Mouse (Mus musculus): Measurements from ENCODE around the gene Coa7. TPM values are rescaled to one million over a fixed set of nuclear protein-coding genes. Genes with fewer than 3 reads are reported as not detected.

The Coa7 gene
- polyA plus RNA-seq, 1 experiment from 2014 or later: 38.0 TPM

DNA sequence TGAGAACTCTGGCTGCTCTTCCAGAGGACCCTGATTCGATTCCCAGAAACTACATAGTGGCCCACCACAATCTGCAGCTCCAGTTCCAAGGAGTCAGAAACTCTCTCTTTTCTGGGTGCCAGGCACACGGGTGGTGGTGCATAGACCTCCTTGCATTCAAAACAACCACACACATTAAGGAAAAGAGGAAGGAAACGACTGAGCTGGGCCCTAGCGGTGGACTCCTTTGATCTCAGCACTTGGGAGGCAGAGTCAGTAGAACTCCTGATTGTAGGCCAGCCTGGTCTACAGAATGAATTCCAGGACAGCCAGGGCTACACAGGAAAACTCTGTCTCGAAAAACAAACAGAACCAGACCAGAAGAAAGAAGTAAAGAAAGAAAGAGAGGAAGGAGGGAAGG lies 4.4 kb upstream of the Coa7 start:
- H3K4me2 ChIP-seq: no peak overlapping the region
- H3K9me3 ChIP-seq: no peaks in the 10 kb centered on the region
- peaks cover 6% of the 10 kb centered on the region for H3K4me1 ChIP-seq
- WGBS: 74% methylated on average over 5 of the region's 5 CpGs
- H3K4me3 ChIP-seq: no peak overlapping the region
- no peak overlapping the region for H3K27ac ChIP-seq
- no peak for ATAC-seq (ENCODE audit: insufficient number of reproducible peaks, low FRiP score, low TSS enrichment, low read depth)
- H3K9ac ChIP-seq: no peak overlapping the region
- no peaks in the 10 kb centered on the region for H3K27me3 ChIP-seq
- no peaks in the 10 kb centered on the region for H3K36me3 ChIP-seq

DNA sequence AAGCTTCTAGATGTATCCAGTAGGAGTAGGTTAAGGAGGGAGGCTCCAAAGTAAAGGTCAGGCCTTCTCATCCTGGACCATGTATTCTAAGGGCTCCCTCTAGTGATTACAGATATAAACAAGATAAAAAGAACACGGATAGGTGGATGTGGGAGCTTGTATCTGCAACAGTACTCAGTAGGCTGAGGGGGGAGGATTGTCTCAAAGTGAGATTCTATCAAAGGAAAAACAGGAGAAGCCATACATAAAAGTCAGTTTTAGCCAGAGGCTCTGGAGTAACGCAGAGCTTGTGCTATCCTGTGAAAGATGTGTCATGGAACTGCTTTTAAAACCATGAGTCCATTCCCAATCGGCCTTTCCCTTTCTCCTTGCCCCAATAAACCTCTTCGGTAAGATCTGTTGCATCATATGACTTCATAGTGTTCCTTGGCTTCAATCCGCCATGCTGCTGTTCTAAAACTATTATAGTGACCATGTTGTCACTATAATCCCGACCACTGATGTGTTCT lies 815 bp upstream of the Coa7 start:
- H3K9me3 ChIP-seq: no peaks in the 10 kb centered on the region
- H3K27me3 ChIP-seq: no peaks in the 10 kb centered on the region
- peaks cover 9% of the 10 kb centered on the region for H3K4me1 ChIP-seq
- 24% methylated on average over 6 of the region's 6 CpGs for WGBS
- H3K4me3 ChIP-seq: peak overlapping the region; percentile 81
- H3K27ac ChIP-seq: peak overlapping the region; percentile 94
- peaks cover 7% of the 10 kb centered on the region for H3K36me3 ChIP-seq
- peak overlapping the region; percentile 53 for H3K4me2 ChIP-seq
- no peak for ATAC-seq (ENCODE audit: insufficient number of reproducible peaks, low FRiP score, low TSS enrichment, low read depth)
- no peak overlapping the region for H3K9ac ChIP-seq

DNA sequence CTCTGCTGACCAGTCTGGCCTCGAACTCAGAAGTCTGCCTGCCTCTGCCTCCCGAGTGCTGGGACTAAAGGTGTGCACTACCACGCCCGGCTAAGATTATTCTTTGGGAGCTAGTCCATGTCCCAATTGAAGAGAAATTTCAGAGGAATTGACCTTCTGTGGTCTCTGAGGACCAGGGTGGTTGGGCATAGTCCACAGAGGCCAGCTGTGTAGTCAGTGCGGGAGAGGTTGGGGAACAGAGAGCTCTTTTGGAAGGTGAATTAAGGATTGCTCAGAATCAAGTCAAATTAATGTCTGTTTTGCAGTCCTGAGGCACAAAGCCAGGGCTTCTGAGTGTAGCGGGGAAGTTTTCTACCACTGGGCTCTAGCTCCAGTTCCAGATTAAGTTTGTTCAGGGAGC lies 1.9 kb downstream of the Coa7 start:
- Histone ChIP-seq H3K27ac (no peak overlapping the region), H3K36me3 (peaks cover 23% of the 10 kb centered on the region), H3K9ac (no peak overlapping the region), H3K27me3 (no peaks in the 10 kb centered on the region), H3K4me3 (no peak overlapping the region), H3K4me2 (no peak overlapping the region), H3K4me1 (peaks cover 9% of the 10 kb centered on the region), H3K9me3 (no peaks in the 10 kb centered on the region)
- no peak for ATAC-seq (ENCODE audit: insufficient number of reproducible peaks, low FRiP score, low TSS enrichment, low read depth)
- WGBS: 93% methylated on average over 6 of the region's 6 CpGs

DNA sequence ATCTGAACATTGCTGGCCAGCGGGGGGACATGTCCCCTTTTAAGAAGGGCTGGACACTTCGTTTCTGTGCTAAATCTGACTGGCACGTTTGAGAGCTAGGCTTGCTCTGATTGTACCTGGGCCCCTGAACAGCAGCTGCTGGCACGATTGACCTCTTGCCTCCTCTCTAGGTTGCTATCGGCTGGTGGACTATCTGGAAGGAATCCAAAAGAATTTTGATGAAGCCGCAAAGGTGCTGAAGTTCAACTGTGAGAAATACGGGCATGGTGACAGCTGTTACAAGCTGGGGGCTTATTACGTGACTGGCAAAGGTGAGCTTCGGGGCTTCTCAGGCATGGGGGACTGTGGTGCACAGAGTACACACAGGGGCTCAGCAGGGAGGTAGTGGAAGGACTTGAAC lies 4.1 kb downstream of the Coa7 start:
- Histone ChIP-seq H3K4me2 (no peak overlapping the region), H3K27ac (no peak overlapping the region)

DNA sequence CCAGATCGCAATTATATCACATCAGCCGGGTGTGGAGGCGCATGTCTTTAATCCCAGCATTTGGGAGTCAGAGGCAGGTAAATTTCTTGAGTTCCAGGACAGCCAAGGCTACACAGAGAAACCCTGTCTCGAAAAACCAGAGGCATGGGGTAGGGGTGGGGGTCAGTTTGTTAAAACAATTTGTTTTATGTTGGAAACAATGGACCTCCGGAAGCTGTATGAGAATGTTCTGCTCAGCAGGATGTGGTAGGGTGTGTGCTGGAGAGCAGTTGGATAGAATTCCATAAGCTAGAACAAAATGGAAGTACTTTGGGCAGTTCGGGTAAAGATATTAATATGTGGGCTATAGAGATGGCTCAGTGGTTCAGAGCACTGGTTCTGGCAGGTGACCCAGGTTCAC lies 7.5 kb downstream of the Coa7 start:
- 94% methylated on average over 6 of the region's 6 CpGs for WGBS
- H3K4me2 ChIP-seq: no peak overlapping the region
- no peak for ATAC-seq (ENCODE audit: insufficient number of reproducible peaks, low FRiP score, low TSS enrichment, low read depth)

More for the DNA sequence above, 4.1 kb downstream of the Coa7 start:
- Histone ChIP-seq H3K9me3 (no peaks in the 10 kb centered on the region), H3K4me3 (no peak overlapping the region), H3K27me3 (no peaks in the 10 kb centered on the region), H3K4me1 (peaks cover 9% of the 10 kb centered on the region), H3K9ac (no peak overlapping the region), H3K36me3 (peaks cover 34% of the 10 kb centered on the region)
- WGBS: 76% methylated on average over 9 of the region's 9 CpGs
- ATAC-seq (ENCODE audit: insufficient number of reproducible peaks, low FRiP score, low TSS enrichment, low read depth): no peak

DNA sequence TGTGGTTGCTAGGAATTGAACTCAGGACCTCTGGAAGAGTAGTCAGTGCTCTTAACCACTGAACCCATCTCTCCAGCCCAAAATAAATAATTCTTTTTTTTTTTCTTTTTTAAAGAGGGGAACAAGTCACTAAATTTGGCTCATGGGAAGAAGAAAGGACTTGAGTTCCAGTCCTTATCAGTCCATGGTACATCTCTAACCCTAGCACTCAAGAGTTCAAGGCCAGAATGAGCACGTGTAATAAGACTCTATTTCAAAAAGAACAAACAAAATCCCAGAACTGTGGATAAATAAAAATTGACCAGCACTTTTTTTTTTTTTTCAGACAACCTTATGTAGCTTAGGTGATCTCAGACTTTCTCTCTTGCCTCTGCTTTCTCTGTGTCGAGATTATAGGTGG lies 8.8 kb downstream of the Coa7 start:
- Histone ChIP-seq H3K4me1 (no peaks in the 10 kb centered on the region), H3K4me3 (no peak overlapping the region), H3K36me3 (peaks cover 52% of the 10 kb centered on the region), H3K9ac (no peak overlapping the region), H3K27me3 (no peaks in the 10 kb centered on the region), H3K4me2 (no peak overlapping the region), H3K9me3 (no peaks in the 10 kb centered on the region), H3K27ac (no peak overlapping the region)
- no peak for ATAC-seq (ENCODE audit: insufficient number of reproducible peaks, low FRiP score, low TSS enrichment, low read depth)
- 61% methylated on average over 2 of the region's 2 CpGs for WGBS

More for the DNA sequence above, 7.5 kb downstream of the Coa7 start:
- Histone ChIP-seq H3K27ac (no peak overlapping the region), H3K4me3 (no peak overlapping the region), H3K9ac (no peak overlapping the region), H3K36me3 (peaks cover 50% of the 10 kb centered on the region), H3K9me3 (no peaks in the 10 kb centered on the region), H3K4me1 (no peaks in the 10 kb centered on the region), H3K27me3 (no peaks in the 10 kb centered on the region)

DNA sequence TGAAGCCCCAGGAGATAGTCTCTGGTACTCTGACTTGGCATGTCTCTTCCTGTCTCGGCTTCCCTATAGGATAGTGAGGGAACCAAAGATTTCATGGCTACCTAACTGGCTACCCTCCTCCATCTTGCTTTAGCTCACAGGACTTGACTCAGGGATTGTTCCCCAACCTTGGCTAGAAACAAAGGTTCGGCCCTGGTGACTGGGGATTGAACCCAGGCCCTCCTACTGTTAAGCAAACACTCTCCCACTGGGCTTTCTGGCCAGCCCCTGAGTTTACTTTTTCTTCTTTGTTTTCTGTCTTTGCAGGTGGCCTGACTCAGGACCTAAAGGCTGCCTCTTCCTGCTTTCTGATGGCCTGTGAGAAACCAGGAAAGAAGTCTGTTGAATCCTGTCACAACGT lies 9.9 kb downstream of the Coa7 start:
- no peaks in the 10 kb centered on the region for H3K27me3 ChIP-seq
- ATAC-seq (ENCODE audit: insufficient number of reproducible peaks, low FRiP score, low TSS enrichment, low read depth): no peak
- H3K27ac ChIP-seq: no peak overlapping the region
- H3K4me1 ChIP-seq: no peaks in the 10 kb centered on the region
- peaks cover 42% of the 10 kb centered on the region for H3K36me3 ChIP-seq
- H3K9ac ChIP-seq: no peak overlapping the region
- no peaks in the 10 kb centered on the region for H3K9me3 ChIP-seq
- no peak overlapping the region for H3K4me2 ChIP-seq
- no peak overlapping the region for H3K4me3 ChIP-seq
- 64% methylated on average over 3 of the region's 3 CpGs for WGBS

DNA sequence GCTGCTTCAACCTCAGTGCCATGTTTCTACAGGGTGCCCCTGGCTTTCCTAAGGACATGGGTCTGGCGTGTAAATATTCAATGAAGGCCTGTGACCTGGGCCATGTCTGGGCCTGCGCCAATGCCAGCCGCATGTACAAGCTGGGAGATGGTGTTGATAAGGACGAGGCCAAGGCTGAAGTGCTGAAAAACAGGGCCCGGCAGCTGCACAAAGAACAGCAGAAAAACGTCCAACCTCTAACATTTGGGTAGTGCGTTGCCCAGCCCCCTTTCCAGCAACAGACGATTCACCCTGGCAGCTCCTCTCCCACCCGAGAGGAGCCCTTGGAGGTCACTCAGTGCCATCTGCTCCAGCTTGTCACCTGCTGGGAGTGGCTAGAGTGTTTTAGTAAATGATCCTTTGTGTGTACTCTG lies 10.4 kb downstream of the Coa7 start:
- Histone ChIP-seq H3K27me3 (no peaks in the 10 kb centered on the region), H3K9ac (no peak overlapping the region), H3K4me1 (no peaks in the 10 kb centered on the region), H3K4me2 (no peak overlapping the region), H3K4me3 (no peak overlapping the region), H3K9me3 (no peaks in the 10 kb centered on the region), H3K36me3 (peaks cover 42% of the 10 kb centered on the region), H3K27ac (no peak overlapping the region)
- no peak for ATAC-seq (ENCODE audit: insufficient number of reproducible peaks, low FRiP score, low TSS enrichment, low read depth)
- 76% methylated on average over 9 of the region's 9 CpGs for WGBS

DNA sequence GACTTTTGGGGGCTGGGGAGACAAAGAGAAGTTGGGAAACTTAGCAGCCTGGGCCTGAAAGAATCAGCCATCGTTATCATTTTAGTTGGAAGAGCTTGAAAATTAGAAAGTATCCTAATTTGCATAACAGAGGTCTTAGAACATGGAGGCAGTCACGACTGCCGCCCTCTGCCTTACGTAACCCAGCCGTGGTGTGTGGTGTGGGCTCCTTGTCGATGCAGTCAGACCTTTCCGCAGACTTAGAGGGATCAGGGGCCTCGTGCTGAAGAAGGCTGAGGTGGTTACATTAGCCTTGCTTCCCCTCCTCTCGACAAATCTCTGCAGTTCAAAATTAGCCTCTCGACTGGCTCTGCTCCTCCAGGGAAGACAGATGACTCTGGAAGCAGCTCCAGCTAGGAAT lies 10.9 kb downstream of the Coa7 start:
- no peak overlapping the region for H3K4me3 ChIP-seq
- ATAC-seq (ENCODE audit: insufficient number of reproducible peaks, low FRiP score, low TSS enrichment, low read depth): no peak
- no peak overlapping the region for H3K4me2 ChIP-seq
- WGBS: 74% methylated on average over 10 of the region's 10 CpGs
- H3K4me1 ChIP-seq: no peaks in the 10 kb centered on the region
- H3K36me3 ChIP-seq: peaks cover 38% of the 10 kb centered on the region
- no peak overlapping the region for H3K9ac ChIP-seq
- H3K27ac ChIP-seq: no peak overlapping the region
- H3K27me3 ChIP-seq: no peaks in the 10 kb centered on the region
- no peaks in the 10 kb centered on the region for H3K9me3 ChIP-seq

DNA sequence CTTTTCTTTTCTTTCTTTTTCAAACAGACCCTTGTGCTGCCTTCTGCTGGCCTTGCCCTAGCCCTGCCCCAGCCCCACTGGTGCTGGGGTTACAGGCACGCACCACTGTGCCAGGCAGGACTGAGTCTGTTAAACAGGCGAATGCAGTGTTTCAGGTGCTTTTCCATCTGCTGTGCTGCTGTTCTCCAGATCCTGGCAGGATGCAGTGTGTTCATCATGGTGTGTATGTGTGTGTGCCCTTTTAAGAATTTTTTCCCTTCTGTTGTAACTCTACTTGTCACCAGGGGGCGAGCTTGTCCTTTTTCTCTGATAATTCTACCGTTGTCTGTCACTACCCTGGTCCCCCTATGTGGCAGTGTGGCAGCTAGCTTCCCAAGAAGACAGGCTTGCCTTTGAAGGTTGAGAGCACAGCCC lies 11.3 kb downstream of the Coa7 start:
- peaks cover 35% of the 10 kb centered on the region for H3K36me3 ChIP-seq
- no peak overlapping the region for H3K9ac ChIP-seq
- 0 out of 2 replicates have a peak, but pooled peaks cover under 1% of the 10 kb centered on the region for H3K4me1 ChIP-seq
- H3K4me2 ChIP-seq: no peak overlapping the region
- H3K27me3 ChIP-seq: no peaks in the 10 kb centered on the region
- no peak overlapping the region for H3K4me3 ChIP-seq
- H3K27ac ChIP-seq: no peak overlapping the region
- 18% methylated on average over 4 of the region's 4 CpGs for WGBS
- no peaks in the 10 kb centered on the region for H3K9me3 ChIP-seq
- ATAC-seq (ENCODE audit: insufficient number of reproducible peaks, low FRiP score, low TSS enrichment, low read depth): peak; percentile 44; the same call in 1 of the 2 replicates

DNA sequence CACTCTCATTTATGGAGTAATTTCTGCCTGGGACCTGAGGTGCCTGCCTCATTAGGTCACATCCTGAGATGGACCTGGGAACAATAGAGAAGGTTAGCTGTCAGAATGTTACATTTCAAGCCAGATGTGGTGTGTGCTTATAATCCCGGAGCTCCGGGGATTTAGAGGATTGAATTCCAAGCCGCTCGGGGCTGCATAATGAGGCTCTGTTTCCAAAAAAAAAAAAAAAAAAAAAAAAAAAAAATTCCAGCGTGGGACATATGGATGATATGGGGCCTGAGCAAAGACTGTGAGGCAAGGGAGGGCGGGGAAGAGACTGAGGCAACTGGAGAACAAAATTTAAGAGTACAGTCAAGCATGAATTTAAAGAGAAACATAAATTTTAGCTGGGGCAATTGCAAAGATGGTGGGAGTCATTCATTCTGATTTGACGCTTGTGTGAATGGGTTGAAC lies 16.7 kb downstream of the Coa7 start:
- H3K27ac ChIP-seq: peak overlapping the region; percentile 40
- no peak overlapping the region for H3K4me3 ChIP-seq
- H3K27me3 ChIP-seq: no peaks in the 10 kb centered on the region
- peaks cover 28% of the 10 kb centered on the region for H3K4me1 ChIP-seq
- H3K9me3 ChIP-seq: no peaks in the 10 kb centered on the region
- no peak overlapping the region for H3K9ac ChIP-seq
- 0 out of 2 replicates have a peak, but pooled peaks have one; percentile 40 for ATAC-seq (ENCODE audit: insufficient number of reproducible peaks, low FRiP score, low TSS enrichment, low read depth)
- 13% methylated on average over 7 of the region's 7 CpGs for WGBS
- H3K36me3 ChIP-seq: 0 out of 2 replicates have a peak, but pooled peaks cover 3% of the 10 kb centered on the region
- H3K4me2 ChIP-seq: no peak overlapping the region

DNA sequence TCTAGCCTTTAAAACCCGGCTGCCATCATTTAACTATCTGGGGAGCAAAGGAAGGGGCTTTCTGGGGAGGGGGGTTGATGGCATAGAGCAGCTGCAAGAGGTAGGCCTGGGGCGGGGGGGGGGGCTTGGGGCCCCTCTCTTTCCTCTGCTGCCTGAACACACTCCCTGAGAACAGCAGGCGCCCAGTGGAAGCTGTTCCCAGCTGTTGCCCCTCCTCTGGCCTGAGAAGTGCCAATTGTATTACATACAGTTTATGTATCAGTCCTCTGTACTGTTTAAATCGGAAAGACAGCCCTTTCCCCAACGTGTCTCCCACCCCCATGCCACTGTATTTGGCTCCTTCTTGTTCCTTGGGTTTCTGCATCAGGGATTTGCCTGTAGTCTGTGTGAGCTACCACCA lies 17.9 kb downstream of the Coa7 start:
- Histone ChIP-seq H3K4me1 (peaks cover 39% of the 10 kb centered on the region), H3K9ac (no peak overlapping the region), H3K4me3 (no peak overlapping the region), H3K27me3 (no peaks in the 10 kb centered on the region), H3K36me3 (no peaks in the 10 kb centered on the region), H3K9me3 (no peaks in the 10 kb centered on the region), H3K4me2 (no peak overlapping the region), H3K27ac (no peak overlapping the region)
- ATAC-seq (ENCODE audit: insufficient number of reproducible peaks, low FRiP score, low TSS enrichment, low read depth): 0 out of 2 replicates have a peak, but pooled peaks have one; percentile 33
- WGBS: 26% methylated on average over 5 of the region's 5 CpGs

DNA sequence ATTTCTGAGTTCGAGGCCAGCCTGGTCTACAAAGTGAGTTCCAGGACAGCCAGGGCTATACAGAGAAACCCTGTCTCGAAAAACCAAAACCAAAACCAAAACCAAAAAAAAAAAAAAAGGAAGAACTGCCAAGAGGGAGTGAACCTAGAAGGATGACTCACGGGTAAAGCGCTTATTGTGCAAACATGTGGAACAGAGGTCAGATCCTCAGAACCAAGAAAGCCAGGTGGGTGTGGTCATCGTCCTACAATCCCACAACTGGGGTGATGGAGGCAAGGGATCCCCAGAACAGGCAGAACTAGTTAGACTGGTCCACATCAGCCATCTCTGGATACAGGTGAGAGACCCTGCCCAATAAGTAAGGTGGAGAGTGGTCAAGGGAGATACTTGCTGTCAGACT lies 19.2 kb downstream of the Coa7 start:
- H3K4me1 ChIP-seq: peaks cover 44% of the 10 kb centered on the region
- H3K9me3 ChIP-seq: no peaks in the 10 kb centered on the region
- H3K36me3 ChIP-seq: no peaks in the 10 kb centered on the region
- H3K27ac ChIP-seq: 0 out of 2 replicates have a peak overlapping the region, but pooled peaks have one; percentile 6
- H3K4me2 ChIP-seq: no peak overlapping the region
- WGBS: 84% methylated on average over 5 of the region's 5 CpGs
- H3K27me3 ChIP-seq: no peaks in the 10 kb centered on the region
- H3K4me3 ChIP-seq: no peak overlapping the region
- no peak overlapping the region for H3K9ac ChIP-seq
- no peak for ATAC-seq (ENCODE audit: insufficient number of reproducible peaks, low FRiP score, low TSS enrichment, low read depth)

Measured in limb, embryonic 15.5 days (tissue).